Mouse (Mus musculus): ENCODE results near the gene Auts2. TPM values are rescaled to one million over a fixed set of nuclear protein-coding genes. Genes with fewer than 3 reads are reported as not detected.
A peak's percentile ranks its signal among the peaks of the same experiment; 100 is the strongest.

Gene Auts2
- polyA plus RNA-seq, 1 experiment from 2014 or later = 7.5 TPM

DNA sequence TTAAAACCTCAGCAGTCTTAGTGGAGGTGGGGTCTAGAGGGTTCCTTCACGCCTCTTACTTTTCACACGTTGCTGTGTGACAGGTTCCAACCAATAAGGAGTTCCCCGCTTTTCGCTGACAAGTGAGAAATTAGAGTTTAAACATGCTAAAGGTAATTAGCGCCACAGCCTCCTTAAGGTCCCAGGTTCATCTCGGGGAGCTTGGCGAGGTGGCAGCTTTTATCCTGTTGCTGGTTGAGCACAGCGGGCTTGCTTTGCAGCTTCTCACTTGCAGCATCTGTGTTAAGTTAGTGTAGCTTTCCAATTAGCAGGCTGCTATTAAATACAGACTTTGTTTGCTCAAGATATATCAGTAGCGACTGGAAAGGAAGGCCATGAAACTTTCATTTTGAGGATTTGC lies 564.2 kb downstream of the Auts2 start:
- Histone ChIP-seq H3K4me2 (ENCODE audit: low read length) (no peak overlapping the region), H3K27ac (no peak overlapping the region), H3K4me1 (replicated peaks; ENCODE audit: insufficient read depth, low read length) (no peaks in the 10 kb centered on the region), H3K9me3 (replicated peaks; ENCODE audit: low read length) (no peaks in the 10 kb centered on the region), H3K27me3 (ENCODE audit: insufficient read depth, low read length) (no peaks in the 10 kb centered on the region), H3K9ac (ENCODE audit: low read depth, low read length) (no peak overlapping the region), H3K4me3 (replicated peaks; ENCODE audit: low read depth, low read length) (no peak overlapping the region), H3K36me3 (ENCODE audit: insufficient read depth, low read length) (no peaks in the 10 kb centered on the region)
- no peak for TF ChIP-seq CTCF (IDR thresholded peaks at IDR 0.05; ENCODE audit: low read depth)
- no peak for ATAC-seq (replicated peaks; ENCODE audit: low FRiP score, low read depth)
- no peak for DNase-seq (ENCODE audit: low spot score)
- 55% methylated on average over 9 of the region's 9 CpGs for WGBS

DNA sequence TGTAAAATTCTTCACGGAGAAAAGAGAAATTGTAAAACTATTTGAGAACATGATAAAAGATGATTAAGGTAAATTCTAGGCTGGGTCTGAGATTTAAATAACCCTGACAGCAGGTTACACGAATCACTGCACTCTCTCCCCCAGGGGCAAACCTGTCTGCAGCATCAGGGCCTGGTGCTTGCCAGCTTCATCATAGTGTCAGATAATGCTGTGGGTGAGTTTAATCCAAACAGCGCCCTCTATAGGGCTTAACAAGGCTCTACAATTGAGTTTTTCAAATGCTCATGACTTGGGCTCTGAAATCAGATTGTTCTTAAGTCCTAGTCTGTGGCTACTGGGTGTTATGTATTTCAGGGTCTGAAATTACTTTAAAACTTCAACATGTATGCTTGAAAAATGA lies 565.6 kb downstream of the Auts2 start:
- H3K4me2 ChIP-seq (ENCODE audit: low read length) = no peak overlapping the region
- 71% methylated on average over 3 of the region's 3 CpGs for WGBS
- H3K36me3 ChIP-seq (ENCODE audit: insufficient read depth, low read length) = no peaks in the 10 kb centered on the region
- no peaks in the 10 kb centered on the region for H3K9me3 ChIP-seq (replicated peaks; ENCODE audit: low read length)
- no peak for DNase-seq (ENCODE audit: low spot score)
- H3K9ac ChIP-seq (ENCODE audit: low read depth, low read length) = no peak overlapping the region
- H3K27ac ChIP-seq = no peak overlapping the region
- peak; percentile 23; the same call in 1 of the 2 replicates for TF ChIP-seq CTCF (IDR thresholded peaks at IDR 0.05; ENCODE audit: low read depth)
- H3K4me1 ChIP-seq (replicated peaks; ENCODE audit: insufficient read depth, low read length) = no peaks in the 10 kb centered on the region
- H3K27me3 ChIP-seq (ENCODE audit: insufficient read depth, low read length) = no peaks in the 10 kb centered on the region
- no peak for ATAC-seq (replicated peaks; ENCODE audit: low FRiP score, low read depth)
- no peak overlapping the region for H3K4me3 ChIP-seq (replicated peaks; ENCODE audit: low read depth, low read length)

DNA sequence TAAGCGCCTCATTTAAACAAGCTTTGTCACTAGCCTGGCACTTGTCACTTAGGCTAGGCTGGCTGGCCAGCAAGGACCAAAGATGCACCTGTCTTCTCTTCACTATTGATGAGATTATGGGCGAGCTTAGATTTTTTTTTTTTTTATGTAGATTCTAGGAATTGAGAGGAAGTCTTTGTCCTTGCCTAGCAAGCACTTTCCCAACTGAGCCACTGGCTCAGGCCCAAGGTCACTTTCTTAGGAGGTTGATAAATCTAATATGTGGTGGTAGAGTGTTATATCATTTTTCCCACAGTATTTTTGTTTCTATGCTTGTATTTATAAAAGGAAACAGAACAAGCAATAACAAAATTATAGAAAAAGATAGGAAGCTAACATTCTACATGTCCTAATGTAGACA lies 571.2 kb downstream of the Auts2 start:
- Histone ChIP-seq H3K27me3 (ENCODE audit: insufficient read depth, low read length) (no peaks in the 10 kb centered on the region), H3K9ac (ENCODE audit: low read depth, low read length) (no peak overlapping the region), H3K9me3 (replicated peaks; ENCODE audit: low read length) (no peaks in the 10 kb centered on the region), H3K4me1 (replicated peaks; ENCODE audit: insufficient read depth, low read length) (no peaks in the 10 kb centered on the region), H3K4me2 (ENCODE audit: low read length) (no peak overlapping the region), H3K36me3 (ENCODE audit: insufficient read depth, low read length) (no peaks in the 10 kb centered on the region), H3K27ac (no peak overlapping the region), H3K4me3 (replicated peaks; ENCODE audit: low read depth, low read length) (no peak overlapping the region)
- no peak for TF ChIP-seq CTCF (IDR thresholded peaks at IDR 0.05; ENCODE audit: low read depth)
- no peak for ATAC-seq (replicated peaks; ENCODE audit: low FRiP score, low read depth)
- 92% methylated on average over 2 of the region's 2 CpGs for WGBS
- no peak for DNase-seq (ENCODE audit: low spot score)

DNA sequence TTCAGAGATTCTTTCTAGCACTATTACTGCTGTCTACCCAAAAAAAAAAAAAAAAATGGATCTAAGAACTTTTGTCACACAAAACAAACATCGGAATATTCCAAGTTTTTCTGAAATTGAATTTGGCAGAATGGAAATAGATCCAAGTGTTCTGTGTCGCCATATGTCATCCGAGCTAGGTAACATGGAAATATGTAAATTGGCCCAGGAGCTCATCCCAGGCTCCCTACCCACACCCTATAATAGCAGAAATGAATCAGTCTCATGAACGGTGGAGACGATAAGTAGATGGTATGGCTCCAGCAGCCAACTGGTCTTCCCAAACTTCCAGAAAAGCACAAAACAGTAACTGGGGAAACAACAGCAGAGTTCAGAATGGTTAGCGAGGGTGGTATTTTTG lies 577.6 kb downstream of the Auts2 start:
- Histone ChIP-seq H3K27ac (no peak overlapping the region), H3K27me3 (ENCODE audit: insufficient read depth, low read length) (no peaks in the 10 kb centered on the region), H3K36me3 (ENCODE audit: insufficient read depth, low read length) (no peaks in the 10 kb centered on the region), H3K4me3 (replicated peaks; ENCODE audit: low read depth, low read length) (no peak overlapping the region), H3K4me2 (ENCODE audit: low read length) (no peak overlapping the region), H3K9me3 (replicated peaks; ENCODE audit: low read length) (no peaks in the 10 kb centered on the region), H3K9ac (ENCODE audit: low read depth, low read length) (no peak overlapping the region), H3K4me1 (replicated peaks; ENCODE audit: insufficient read depth, low read length) (no peaks in the 10 kb centered on the region)
- WGBS = 98% methylated on average over 6 of the region's 6 CpGs
- no peak for TF ChIP-seq CTCF (IDR thresholded peaks at IDR 0.05; ENCODE audit: low read depth)
- DNase-seq (ENCODE audit: low spot score) (no peak), ATAC-seq (replicated peaks; ENCODE audit: low FRiP score, low read depth) (no peak)

DNA sequence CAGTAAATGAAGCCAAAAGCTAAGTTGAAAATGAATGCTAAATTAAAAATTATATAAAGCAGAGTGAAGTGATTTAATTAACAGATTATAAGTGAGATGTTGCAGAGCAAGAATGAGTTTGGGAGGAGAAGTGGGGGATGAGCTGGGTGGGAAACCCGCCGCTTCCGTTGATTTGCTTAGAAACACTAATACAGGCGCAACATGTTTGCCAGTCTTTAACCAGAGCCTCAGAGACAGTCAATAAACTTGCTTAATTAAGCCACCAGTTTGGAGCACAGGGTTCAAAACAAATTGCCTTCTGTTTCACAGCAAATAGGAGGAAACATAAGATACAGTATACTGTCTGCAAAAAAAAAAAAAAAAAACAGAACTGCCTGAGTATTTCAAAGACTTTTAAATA lies 579.6 kb downstream of the Auts2 start:
- TF ChIP-seq CTCF (IDR thresholded peaks at IDR 0.05; ENCODE audit: low read depth) = no peak
- DNase-seq (ENCODE audit: low spot score) = no peak
- no peaks in the 10 kb centered on the region for H3K27me3 ChIP-seq (ENCODE audit: insufficient read depth, low read length)
- H3K36me3 ChIP-seq (ENCODE audit: insufficient read depth, low read length) = no peaks in the 10 kb centered on the region
- H3K4me2 ChIP-seq (ENCODE audit: low read length) = no peak overlapping the region
- no peak overlapping the region for H3K27ac ChIP-seq
- H3K9ac ChIP-seq (ENCODE audit: low read depth, low read length) = no peak overlapping the region
- no peak for ATAC-seq (replicated peaks; ENCODE audit: low FRiP score, low read depth)
- H3K4me3 ChIP-seq (replicated peaks; ENCODE audit: low read depth, low read length) = no peak overlapping the region
- H3K9me3 ChIP-seq (replicated peaks; ENCODE audit: low read length) = no peaks in the 10 kb centered on the region
- 98% methylated on average over 4 of the region's 4 CpGs for WGBS
- H3K4me1 ChIP-seq (replicated peaks; ENCODE audit: insufficient read depth, low read length) = no peaks in the 10 kb centered on the region

DNA sequence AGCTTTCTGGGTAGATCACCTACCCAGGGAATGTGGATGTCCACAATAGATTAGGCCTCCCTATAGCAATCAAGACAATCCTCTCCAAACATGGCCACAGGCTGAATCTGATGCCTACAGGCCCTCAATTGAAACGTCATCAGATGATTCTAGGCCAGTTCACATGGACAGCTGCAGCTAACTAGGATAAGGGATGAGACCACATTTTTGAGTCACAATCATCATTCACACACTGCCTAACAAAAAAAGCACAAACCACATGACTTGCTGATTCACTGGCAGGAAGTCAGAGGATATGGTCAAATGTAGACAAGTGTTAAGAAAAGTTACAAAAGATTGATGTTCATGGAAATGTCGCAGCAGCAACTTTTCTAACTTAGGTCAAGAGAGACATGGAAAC lies 581.3 kb downstream of the Auts2 start:
- DNase-seq (ENCODE audit: low spot score) (no peak), ATAC-seq (replicated peaks; ENCODE audit: low FRiP score, low read depth) (no peak)
- Histone ChIP-seq H3K4me3 (replicated peaks; ENCODE audit: low read depth, low read length) (no peak overlapping the region), H3K9me3 (replicated peaks; ENCODE audit: low read length) (no peaks in the 10 kb centered on the region), H3K27me3 (ENCODE audit: insufficient read depth, low read length) (no peaks in the 10 kb centered on the region), H3K27ac (no peak overlapping the region), H3K4me1 (replicated peaks; ENCODE audit: insufficient read depth, low read length) (no peaks in the 10 kb centered on the region), H3K36me3 (ENCODE audit: insufficient read depth, low read length) (no peaks in the 10 kb centered on the region), H3K9ac (ENCODE audit: low read depth, low read length) (no peak overlapping the region), H3K4me2 (ENCODE audit: low read length) (no peak overlapping the region)
- no peak for TF ChIP-seq CTCF (IDR thresholded peaks at IDR 0.05; ENCODE audit: low read depth)
- WGBS = 73% methylated on average over 2 of the region's 2 CpGs

DNA sequence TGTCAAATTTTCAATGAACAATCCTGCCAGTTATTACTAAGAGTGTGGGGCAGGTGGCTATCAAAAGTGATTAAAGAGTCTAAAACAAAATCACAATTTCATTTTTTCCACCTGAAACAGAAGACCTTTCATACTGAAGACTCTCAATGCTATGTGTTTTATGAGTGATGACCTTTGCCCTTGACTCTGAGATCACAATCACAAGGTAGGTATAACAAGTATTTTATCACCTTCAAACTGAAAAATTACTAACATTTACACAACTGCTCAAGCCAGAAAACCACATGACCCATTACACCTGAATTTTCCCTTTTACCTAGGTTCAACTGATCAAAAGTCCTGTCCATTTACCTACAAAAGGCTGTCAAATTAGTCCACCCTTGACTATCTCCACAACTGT lies 582.7 kb downstream of the Auts2 start:
- H3K27ac ChIP-seq = no peak overlapping the region
- no peak for DNase-seq (ENCODE audit: low spot score)
- no peak overlapping the region for H3K4me3 ChIP-seq (replicated peaks; ENCODE audit: low read depth, low read length)
- H3K27me3 ChIP-seq (ENCODE audit: insufficient read depth, low read length) = no peaks in the 10 kb centered on the region
- no peak overlapping the region for H3K4me2 ChIP-seq (ENCODE audit: low read length)
- no peaks in the 10 kb centered on the region for H3K4me1 ChIP-seq (replicated peaks; ENCODE audit: insufficient read depth, low read length)
- no peaks in the 10 kb centered on the region for H3K9me3 ChIP-seq (replicated peaks; ENCODE audit: low read length)
- ATAC-seq (replicated peaks; ENCODE audit: low FRiP score, low read depth) = no peak
- TF ChIP-seq CTCF (IDR thresholded peaks at IDR 0.05; ENCODE audit: low read depth) = no peak
- H3K36me3 ChIP-seq (ENCODE audit: insufficient read depth, low read length) = no peaks in the 10 kb centered on the region
- no peak overlapping the region for H3K9ac ChIP-seq (ENCODE audit: low read depth, low read length)

All from kidney, postnatal 0 days (tissue).